Mouse (Mus musculus) stomach, postnatal 0 days (tissue): Measurements from ENCODE around the gene Map1b. TPM values are rescaled to one million over a fixed set of nuclear protein-coding genes. Genes with fewer than 3 reads are reported as not detected.

ENCODE experiments used
- ATAC-seq: fragments of 200-750 bp; cut with Nextera tagmentation; 2 replicates; pipeline ENCODE4 v1.8.0; 2017; ENCODE audit not compliant: low FRiP score, low TSS enrichment
- DNase-seq: peaks from one replicate; pipeline ENCODE4 v3.0.0-alpha.2; 2016; ENCODE audit warnings: low spot score
- H3K27ac ChIP-seq: fragments of 300-500 bp; sonication (generic); replicated peaks from 2 replicates; pipeline ENCODE4 v1.5.1; 2014; ENCODE audit warnings: mild to moderate bottlenecking, control low read depth
- H3K27me3 ChIP-seq: fragments of 300-500 bp; sonication (generic); 2 replicates; pipeline ENCODE4 v1.6.1; 2014; ENCODE audit warnings: low read length; ENCODE audit not compliant: control insufficient read depth, insufficient read depth
- H3K36me3 ChIP-seq: fragments of 300-500 bp; sonication (generic); 2 replicates; pipeline ENCODE4 v1.6.1; 2014; ENCODE audit warnings: low read length, mixed read lengths; ENCODE audit not compliant: control insufficient read depth, insufficient read depth
- H3K4me1 ChIP-seq: fragments of 300-500 bp; sonication (generic); replicated peaks from 2 replicates; pipeline ENCODE4 v1.6.1; 2014; ENCODE audit warnings: antibody characterized with exemption; ENCODE audit not compliant: control insufficient read depth, insufficient read depth
- H3K4me2 ChIP-seq: fragments of 300-500 bp; sonication (generic); replicated peaks from 2 replicates; pipeline ENCODE4 v1.6.1; 2014; ENCODE audit warnings: low read depth, mild to moderate bottlenecking, control low read depth, moderate library complexity
- H3K4me3 ChIP-seq: fragments of 300-500 bp; sonication (generic); 2 replicates; pipeline ENCODE4 v1.5.1; 2014; ENCODE audit warnings: low read depth, low read length, control low read depth
- H3K9ac ChIP-seq: fragments of 300-500 bp; sonication (generic); 2 replicates; pipeline ENCODE4 v1.6.1; 2014; ENCODE audit warnings: mild to moderate bottlenecking, low read length, control low read depth, mixed read lengths
- H3K9me3 ChIP-seq: fragments of 300-500 bp; sonication (generic); 2 replicates; pipeline ENCODE4 v1.6.1; 2016; ENCODE audit warnings: low read length; ENCODE audit not compliant: control insufficient read depth
- CTCF ChIP-seq: IDR thresholded peaks from 2 replicates; pipeline ENCODE4 v1.5.1; 2016; ENCODE audit warnings: antibody characterized with exemption, low read depth, mild to moderate bottlenecking, moderate library complexity
- EP300 ChIP-seq: optimal IDR thresholded peaks from 2 replicates; pipeline ENCODE3; 2016; ENCODE audit warnings: antibody characterized with exemption
- WGBS: fragments of 180-500 bp; shearing (Covaris S2); extraction: QIAGEN DNeasy Blood & Tissue Kit; methylation state at CpG from one replicate; pipeline ENCODE4 v1.1.7; 2014; 5-methylcytosine and 5-hydroxymethylcytosine counted together
- polyA plus RNA-seq: library from polyadenylated mRNA; unstranded; fragments of >200 nt; fragmentation: Nextera tagmentation; extraction: Ambion mirVana; gene quantifications from 2 replicates; pipeline ENCODE4 v1.2.1, GENCODE M21; 2015

The Map1b gene
- polyA plus RNA-seq, 1 experiment from 2014 or later, result 63.8 TPM

- H3K4me3 ChIP-seq, result no peak overlapping the region
- WGBS, result 91% methylated on average over 29 of the region's 29 CpGs
- H3K4me2 ChIP-seq, result no peak overlapping the region
- no peak overlapping the region for H3K27ac ChIP-seq
- no peak for DNase-seq
- ATAC-seq, result no peak
- no peaks in the 10 kb centered on the region for H3K4me1 ChIP-seq
- peaks cover 5% of the 10 kb centered on the region; the same call in 1 of the 2 replicates for H3K36me3 ChIP-seq
- H3K27me3 ChIP-seq, result no peaks in the 10 kb centered on the region
- H3K9ac ChIP-seq, result no peak overlapping the region
- TF ChIP-seq EP300 (no peak), CTCF (no peak)
- no peaks in the 10 kb centered on the region for H3K9me3 ChIP-seq
These were observed 83.0 kb downstream of the Map1b start for GRCm38 (mm10) chr13:99433068-99434008.

- H3K27ac ChIP-seq, result no peak overlapping the region
- no peak overlapping the region for H3K4me2 ChIP-seq
- no peaks in the 10 kb centered on the region for H3K9me3 ChIP-seq
- ATAC-seq, result no peak
- TF ChIP-seq EP300 (no peak), CTCF (no peak)
- no peaks in the 10 kb centered on the region for H3K27me3 ChIP-seq
- DNase-seq, result no peak
- 81% methylated on average over 13 of the region's 13 CpGs for WGBS
- no peak overlapping the region for H3K9ac ChIP-seq
- H3K36me3 ChIP-seq, result peaks cover 3% of the 10 kb centered on the region; the same call in 1 of the 2 replicates
- no peaks in the 10 kb centered on the region for H3K4me1 ChIP-seq
- no peak overlapping the region for H3K4me3 ChIP-seq
These were observed 92.8 kb downstream of the Map1b start for GRCm38 (mm10) chr13:99423581-99423980.

- DNase-seq, result no peak
- WGBS, result 63% methylated on average over 9 of the region's 9 CpGs
- Histone ChIP-seq H3K27ac (no peak overlapping the region), H3K4me2 (no peak overlapping the region), H3K9ac (no peak overlapping the region), H3K4me1 (no peaks in the 10 kb centered on the region), H3K9me3 (no peaks in the 10 kb centered on the region), H3K27me3 (no peaks in the 10 kb centered on the region), H3K36me3 (peaks cover 6% of the 10 kb centered on the region; the same call in 1 of the 2 replicates), H3K4me3 (no peak overlapping the region)
- ATAC-seq, result no peak
- TF ChIP-seq CTCF, result no peak
- TF ChIP-seq EP300, result no peak
These were observed 99.7 kb downstream of the Map1b start for GRCm38 (mm10) chr13:99416601-99417000.

- Histone ChIP-seq H3K27ac (no peak overlapping the region), H3K4me1 (no peaks in the 10 kb centered on the region), H3K9me3 (no peaks in the 10 kb centered on the region), H3K4me3 (no peak overlapping the region), H3K4me2 (no peak overlapping the region), H3K9ac (no peak overlapping the region), H3K36me3 (peaks cover 6% of the 10 kb centered on the region; the same call in 1 of the 2 replicates), H3K27me3 (no peaks in the 10 kb centered on the region)
- DNase-seq (no peak), ATAC-seq (no peak)
- 64% methylated on average over 10 of the region's 10 CpGs for WGBS
- TF ChIP-seq EP300, result no peak
- no peak for TF ChIP-seq CTCF
These were observed 102.0 kb downstream of the Map1b start for GRCm38 (mm10) chr13:99414352-99414742.

GRCm38 (mm10) chr13:99413481-99414351 is 102.6 kb downstream of the Map1b start:
- H3K27me3 ChIP-seq, result no peaks in the 10 kb centered on the region
- H3K4me2 ChIP-seq, result no peak overlapping the region
- no peak overlapping the region for H3K9ac ChIP-seq
- no peaks in the 10 kb centered on the region for H3K4me1 ChIP-seq
- H3K27ac ChIP-seq, result no peak overlapping the region
- peaks cover 6% of the 10 kb centered on the region; the same call in 1 of the 2 replicates for H3K36me3 ChIP-seq
- no peaks in the 10 kb centered on the region for H3K9me3 ChIP-seq
- TF ChIP-seq EP300 (no peak), CTCF (no peak)
- H3K4me3 ChIP-seq, result no peak overlapping the region
- 61% methylated on average over 13 of the region's 13 CpGs for WGBS
- ATAC-seq (no peak), DNase-seq (no peak)
